Mouse (Mus musculus): Measurements from ENCODE around the gene Spdye4a. TPM values are rescaled to one million over a fixed set of nuclear protein-coding genes. Genes with fewer than 3 reads are reported as not detected.
A peak's percentile ranks its signal among the peaks of the same experiment; 100 is the strongest.
"Not testable (repeated sequence)": the region's sequence is repeated elsewhere in the genome, so short reads cannot be mapped to it uniquely, and the experiment has no call there.

Gene Spdye4a
- total RNA-seq, 1 experiment from 2014 or later, result not detected

- ATAC-seq (replicated peaks in 1 of 2; ENCODE audit: insufficient read depth in 1 of 2, low FRiP score in 2 of 2, low TSS enrichment in 1 of 2, low read depth in 1 of 2, poor library complexity in 2 of 2, severe bottlenecking in 2 of 2), result no peak
Observed at GRCm38 (mm10) chr5:143252791-143253185, 26.1 kb upstream of the Spdye4a start.

GRCm38 (mm10) chr5:143252039-143252438 is 25.3 kb upstream of the Spdye4a start:
- no peak for ATAC-seq (replicated peaks in 1 of 2; ENCODE audit: insufficient read depth in 1 of 2, low FRiP score in 2 of 2, low TSS enrichment in 1 of 2, low read depth in 1 of 2, poor library complexity in 2 of 2, severe bottlenecking in 2 of 2)

- no peak for ATAC-seq (replicated peaks in 1 of 2; ENCODE audit: insufficient read depth in 1 of 2, low FRiP score in 2 of 2, low TSS enrichment in 1 of 2, low read depth in 1 of 2, poor library complexity in 2 of 2, severe bottlenecking in 2 of 2)
Observed at GRCm38 (mm10) chr5:143244926-143245325, 18.2 kb upstream of the Spdye4a start.

- ATAC-seq (replicated peaks in 1 of 2; ENCODE audit: insufficient read depth in 1 of 2, low FRiP score in 2 of 2, low TSS enrichment in 1 of 2, low read depth in 1 of 2, poor library complexity in 2 of 2, severe bottlenecking in 2 of 2), result no peak
Observed at GRCm38 (mm10) chr5:143236036-143236435, 9.3 kb upstream of the Spdye4a start.

- ATAC-seq (replicated peaks in 1 of 2; ENCODE audit: insufficient read depth in 1 of 2, low FRiP score in 2 of 2, low TSS enrichment in 1 of 2, low read depth in 1 of 2, poor library complexity in 2 of 2, severe bottlenecking in 2 of 2), result peak; percentile 87 to 91
Observed at GRCm38 (mm10) chr5:143235028-143235693, 8.5 kb upstream of the Spdye4a start, which contains the start of gene Zfp12. Gene Zfp12, plus strand, starts transcription at chr5:143235163.

- ATAC-seq (replicated peaks in 1 of 2; ENCODE audit: insufficient read depth in 1 of 2, low FRiP score in 2 of 2, low TSS enrichment in 1 of 2, low read depth in 1 of 2, poor library complexity in 2 of 2, severe bottlenecking in 2 of 2), result no peak
Observed at GRCm38 (mm10) chr5:143222287-143222686, 4.4 kb downstream of the Spdye4a start.

GRCm38 (mm10) chr5:143220996-143221395 is 5.7 kb downstream of the Spdye4a start:
- ATAC-seq (replicated peaks in 1 of 2; ENCODE audit: insufficient read depth in 1 of 2, low FRiP score in 2 of 2, low TSS enrichment in 1 of 2, low read depth in 1 of 2, poor library complexity in 2 of 2, severe bottlenecking in 2 of 2), result no peak

GRCm38 (mm10) chr5:143213832-143214231 is 12.9 kb downstream of the Spdye4a start:
- ATAC-seq (replicated peaks in 1 of 2; ENCODE audit: insufficient read depth in 1 of 2, low FRiP score in 2 of 2, low TSS enrichment in 1 of 2, low read depth in 1 of 2, poor library complexity in 2 of 2, severe bottlenecking in 2 of 2), result no peak

- ATAC-seq (replicated peaks in 1 of 2; ENCODE audit: insufficient read depth in 1 of 2, low FRiP score in 2 of 2, low TSS enrichment in 1 of 2, low read depth in 1 of 2, poor library complexity in 2 of 2, severe bottlenecking in 2 of 2), result no peak
Observed at GRCm38 (mm10) chr5:143205015-143205414, 21.7 kb downstream of the Spdye4a start.

- no peak for ATAC-seq (replicated peaks in 1 of 2; ENCODE audit: insufficient read depth in 1 of 2, low FRiP score in 2 of 2, low TSS enrichment in 1 of 2, low read depth in 1 of 2, poor library complexity in 2 of 2, severe bottlenecking in 2 of 2)
Observed at GRCm38 (mm10) chr5:143196506-143196905, 30.2 kb downstream of the Spdye4a start.

- no peak for ATAC-seq (replicated peaks in 1 of 2; ENCODE audit: insufficient read depth in 1 of 2, low FRiP score in 2 of 2, low TSS enrichment in 1 of 2, low read depth in 1 of 2, poor library complexity in 2 of 2, severe bottlenecking in 2 of 2)
Observed at GRCm38 (mm10) chr5:143195166-143195565, 31.5 kb downstream of the Spdye4a start.

- not testable (repeated sequence) for ATAC-seq (replicated peaks in 1 of 2; ENCODE audit: insufficient read depth in 1 of 2, low FRiP score in 2 of 2, low TSS enrichment in 1 of 2, low read depth in 1 of 2, poor library complexity in 2 of 2, severe bottlenecking in 2 of 2)
Observed at GRCm38 (mm10) chr5:143194747-143195146, 31.9 kb downstream of the Spdye4a start.

GRCm38 (mm10) chr5:143192806-143193205 is 33.9 kb downstream of the Spdye4a start:
- no peak for ATAC-seq (replicated peaks in 1 of 2; ENCODE audit: insufficient read depth in 1 of 2, low FRiP score in 2 of 2, low TSS enrichment in 1 of 2, low read depth in 1 of 2, poor library complexity in 2 of 2, severe bottlenecking in 2 of 2)

GRCm38 (mm10) chr5:143188014-143188413 is 38.7 kb downstream of the Spdye4a start:
- not testable (repeated sequence) for ATAC-seq (replicated peaks in 1 of 2; ENCODE audit: insufficient read depth in 1 of 2, low FRiP score in 2 of 2, low TSS enrichment in 1 of 2, low read depth in 1 of 2, poor library complexity in 2 of 2, severe bottlenecking in 2 of 2)

- peak; percentile 91 to 92 for ATAC-seq (replicated peaks in 1 of 2; ENCODE audit: insufficient read depth in 1 of 2, low FRiP score in 2 of 2, low TSS enrichment in 1 of 2, low read depth in 1 of 2, poor library complexity in 2 of 2, severe bottlenecking in 2 of 2)
Observed at GRCm38 (mm10) chr5:143180255-143181076, 46.2 kb downstream of the Spdye4a start, which contains the start of the genes Rbak and Spdye4b. Gene Rbak, minus strand, starts transcription at chr5:143180775. Gene Spdye4b, plus strand, starts transcription at chr5:143181017.

GRCm38 (mm10) chr5:143179179-143179578 is 47.5 kb downstream of the Spdye4a start:
- no peak for ATAC-seq (replicated peaks in 1 of 2; ENCODE audit: insufficient read depth in 1 of 2, low FRiP score in 2 of 2, low TSS enrichment in 1 of 2, low read depth in 1 of 2, poor library complexity in 2 of 2, severe bottlenecking in 2 of 2)

- no peak for ATAC-seq (replicated peaks in 1 of 2; ENCODE audit: insufficient read depth in 1 of 2, low FRiP score in 2 of 2, low TSS enrichment in 1 of 2, low read depth in 1 of 2, poor library complexity in 2 of 2, severe bottlenecking in 2 of 2)
Observed at GRCm38 (mm10) chr5:143177541-143178200, 49.0 kb downstream of the Spdye4a start.

GRCm38 (mm10) chr5:143175970-143176369 is 50.7 kb downstream of the Spdye4a start:
- ATAC-seq (replicated peaks in 1 of 2; ENCODE audit: insufficient read depth in 1 of 2, low FRiP score in 2 of 2, low TSS enrichment in 1 of 2, low read depth in 1 of 2, poor library complexity in 2 of 2, severe bottlenecking in 2 of 2), result peak; percentile 40 to 70; a peak in 3 of 4 replicates
